Mouse (Mus musculus) liver, embryonic 13.5 days (tissue): ENCODE measurements around the gene Plscr5. TPM values are rescaled to one million over a fixed set of nuclear protein-coding genes. Genes with fewer than 3 reads are reported as not detected.

Experiments used
- polyA plus RNA-seq: library from polyadenylated mRNA; unstranded; fragments of >200 nt; fragmentation: Nextera tagmentation; extraction: Ambion mirVana; gene quantifications from 2 replicates; pipeline ENCODE4 v1.2.1, GENCODE M21; 2015

The Plscr5 gene
- polyA plus RNA-seq, 1 experiment from 2014 or later, result not detected

Other genes starting within 250 kb of the Plscr5 start
- 24.0 and 26.5 TPM in 2 replicates for gene Plscr1, start 56.8 kb downstream of the Plscr5 start, polyA plus RNA-seq
- gene Plscr2, start 82.7 kb downstream of the Plscr5 start, polyA plus RNA-seq, result 0.54 and 0.57 TPM in 2 replicates
- gene 1700057G04Rik, start 116.4 kb downstream of the Plscr5 start, polyA plus RNA-seq, result not detected in 2 replicates